Mouse (Mus musculus): ENCODE results near the gene Lyrm7.
"Not testable (repeated sequence)": the region's sequence is repeated elsewhere in the genome, so short reads cannot be mapped to it uniquely, and the experiment has no call there.

Gene Lyrm7

DNA sequence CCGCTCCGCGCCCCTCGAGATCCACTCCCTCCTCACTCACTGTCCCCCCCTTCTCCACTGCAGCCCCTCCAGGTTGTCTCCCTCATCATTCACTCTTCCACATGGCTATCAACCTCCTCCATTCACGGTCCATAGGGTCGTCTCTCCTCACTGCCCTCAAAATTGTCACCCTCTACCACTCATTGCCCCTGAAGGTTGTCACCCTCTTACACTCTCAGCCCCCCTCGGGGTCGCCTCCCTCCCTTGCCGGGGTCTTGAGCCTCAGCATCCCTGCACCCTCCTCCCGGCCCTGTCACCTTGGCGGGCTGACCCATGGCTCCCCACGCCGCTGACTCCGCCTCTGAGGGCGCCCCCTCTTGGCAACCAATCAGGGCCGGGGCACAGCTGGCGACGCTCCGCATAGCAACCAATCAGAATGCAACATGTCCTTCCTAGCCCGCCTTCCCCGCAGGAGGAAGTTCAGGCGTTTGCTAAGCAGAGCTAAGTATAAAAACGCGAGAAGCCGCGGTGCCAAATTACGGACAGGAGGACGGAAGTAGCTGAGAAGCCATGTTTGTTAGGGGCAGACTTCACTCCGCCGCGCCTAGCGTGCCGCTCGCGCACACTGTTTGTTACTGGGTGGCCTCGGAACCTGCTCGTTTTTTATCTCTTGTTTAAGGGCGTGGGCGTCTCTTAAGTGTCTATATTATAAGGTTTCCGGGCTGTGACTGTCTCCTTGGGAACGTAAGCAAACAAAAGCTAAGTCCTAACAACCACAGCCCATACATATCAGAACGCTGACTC is at the start of gene Lyrm7:
Gene Lyrm7, minus strand, starts transcription at position 661 of the 783 bp plus-strand sequence.
- DNase-seq (ENCODE audit: low spot score), result peak; percentile 99

DNA sequence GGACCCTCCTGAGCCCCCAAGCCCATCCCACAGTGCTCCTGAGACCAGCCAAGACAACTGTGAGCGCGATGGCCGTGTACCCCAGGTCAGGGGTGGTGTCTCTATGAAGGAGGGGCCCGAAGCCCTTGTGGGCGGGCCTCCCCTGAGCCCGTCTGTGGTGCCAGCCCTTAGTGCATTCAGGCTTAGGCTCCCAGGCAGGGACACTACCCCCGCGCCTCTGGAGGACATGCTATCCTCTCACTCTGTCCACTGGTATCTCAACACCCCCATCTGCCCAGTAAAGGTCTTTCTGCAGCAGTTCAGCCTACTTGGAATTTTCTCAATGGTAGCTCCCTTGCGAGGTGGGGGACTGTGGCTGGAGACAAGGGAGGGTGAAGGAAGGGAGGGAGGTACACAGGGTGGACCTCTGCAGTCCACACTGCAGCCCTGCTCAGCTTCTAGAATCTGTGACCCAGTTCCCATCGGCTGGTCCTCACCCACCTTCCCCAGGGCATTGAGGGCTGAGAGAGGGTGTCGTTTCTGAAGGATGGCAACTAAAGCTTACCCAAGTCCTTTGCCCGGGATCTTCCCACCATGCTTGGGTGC is 49.5 kb upstream of the Lyrm7 start:
- DNase-seq (ENCODE audit: low spot score), result no peak

DNA sequence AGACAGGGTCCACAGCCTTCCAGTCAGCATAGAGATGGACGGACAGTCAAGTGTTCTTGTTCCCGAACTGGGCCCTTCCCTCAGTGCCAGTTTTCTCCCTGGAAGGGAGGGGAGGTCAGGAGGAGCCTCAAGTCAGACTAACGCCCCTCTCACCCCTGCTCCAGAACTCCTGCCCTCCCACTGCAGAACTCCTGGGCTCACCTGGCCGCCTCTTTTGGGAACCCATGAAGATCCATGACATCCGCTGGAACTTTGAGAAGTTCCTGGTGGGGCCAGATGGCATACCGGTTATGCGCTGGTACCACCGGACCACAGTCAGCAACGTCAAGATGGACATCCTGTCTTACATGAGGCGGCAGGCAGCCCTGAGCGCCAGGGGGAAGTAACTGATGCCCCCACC is 48.6 kb upstream of the Lyrm7 start:
- no peak for DNase-seq (ENCODE audit: low spot score)

DNA sequence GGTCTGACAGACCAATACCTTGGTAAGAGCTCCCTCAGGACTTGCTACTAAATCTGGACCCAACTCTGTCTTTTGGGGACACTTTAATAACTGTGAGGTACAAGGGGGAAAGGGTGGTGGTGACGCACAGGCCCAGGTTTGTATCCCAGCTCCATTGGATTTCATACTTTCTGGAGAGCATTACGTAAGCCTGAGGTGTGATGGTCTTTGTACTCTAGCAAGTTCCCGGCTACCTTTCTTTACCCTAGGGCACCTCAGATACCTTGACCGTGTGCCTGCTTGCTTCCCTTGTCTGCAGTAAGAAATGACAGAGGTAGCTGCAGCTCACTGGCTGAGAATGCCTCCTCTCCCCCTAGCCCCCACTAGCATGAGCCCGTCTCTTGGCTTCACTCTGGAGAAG is 46.5 kb upstream of the Lyrm7 start:
- DNase-seq (ENCODE audit: low spot score), result no peak

DNA sequence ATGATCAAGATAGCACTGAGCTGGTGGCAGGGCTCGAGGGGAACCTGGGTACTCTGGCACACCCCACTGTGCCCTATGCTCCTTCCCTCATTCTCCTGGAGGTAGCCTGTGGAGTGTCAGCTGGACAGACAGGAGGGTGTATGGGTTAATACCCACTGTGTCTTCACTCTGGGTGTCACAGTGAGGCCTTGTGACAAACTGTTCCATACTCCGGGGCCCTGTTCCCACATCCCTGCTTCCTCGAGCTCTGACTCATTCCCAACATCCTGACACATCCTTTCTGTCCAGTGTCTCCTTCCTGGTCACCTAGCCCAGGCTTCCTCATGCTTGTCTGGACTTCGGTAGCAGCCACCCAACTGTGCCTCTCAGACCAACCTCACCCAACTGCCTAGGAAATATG is 45.8 kb upstream of the Lyrm7 start:
- no peak for DNase-seq (ENCODE audit: low spot score)

DNA sequence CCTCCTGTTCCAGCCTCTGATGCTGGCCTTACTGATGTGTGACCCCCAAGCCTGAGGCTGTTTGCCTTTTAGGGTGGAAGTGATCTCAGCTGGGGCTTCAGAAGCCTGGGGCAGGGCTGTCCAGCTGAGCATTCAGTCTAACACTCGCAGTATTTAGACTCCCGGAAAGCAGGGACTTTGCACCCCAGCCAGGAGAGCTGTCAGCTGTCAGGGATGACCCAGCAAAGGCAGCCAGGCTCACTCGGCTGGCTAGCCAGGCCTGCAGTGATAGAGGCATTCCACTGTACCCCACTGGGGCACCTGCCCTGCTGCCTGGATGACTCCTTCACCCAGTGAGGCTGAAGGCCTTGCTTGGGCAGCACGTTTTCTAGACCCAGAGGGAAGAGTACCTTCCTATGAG is 45.2 kb upstream of the Lyrm7 start:
- no peak for DNase-seq (ENCODE audit: low spot score)

DNA sequence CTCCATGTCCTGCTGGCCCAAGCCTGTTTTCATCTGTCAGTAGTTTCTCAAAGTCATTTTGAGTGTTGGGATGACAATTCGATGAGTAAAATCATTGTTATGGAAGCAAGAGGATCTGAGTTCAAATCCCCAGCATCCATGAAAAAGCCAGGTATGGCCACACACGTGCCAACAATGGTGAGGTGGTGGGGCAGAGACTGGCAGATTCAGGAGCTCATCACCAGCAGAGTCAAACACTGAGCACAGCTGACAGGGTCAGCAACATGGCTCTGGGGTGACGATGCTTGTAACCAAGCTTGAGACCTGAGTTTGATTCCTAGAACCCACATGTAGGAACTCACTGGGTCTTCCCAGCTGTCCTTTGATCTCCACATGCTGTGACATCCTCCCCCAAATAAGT is 44.4 kb upstream of the Lyrm7 start:
- no peak for DNase-seq (ENCODE audit: low spot score)

DNA sequence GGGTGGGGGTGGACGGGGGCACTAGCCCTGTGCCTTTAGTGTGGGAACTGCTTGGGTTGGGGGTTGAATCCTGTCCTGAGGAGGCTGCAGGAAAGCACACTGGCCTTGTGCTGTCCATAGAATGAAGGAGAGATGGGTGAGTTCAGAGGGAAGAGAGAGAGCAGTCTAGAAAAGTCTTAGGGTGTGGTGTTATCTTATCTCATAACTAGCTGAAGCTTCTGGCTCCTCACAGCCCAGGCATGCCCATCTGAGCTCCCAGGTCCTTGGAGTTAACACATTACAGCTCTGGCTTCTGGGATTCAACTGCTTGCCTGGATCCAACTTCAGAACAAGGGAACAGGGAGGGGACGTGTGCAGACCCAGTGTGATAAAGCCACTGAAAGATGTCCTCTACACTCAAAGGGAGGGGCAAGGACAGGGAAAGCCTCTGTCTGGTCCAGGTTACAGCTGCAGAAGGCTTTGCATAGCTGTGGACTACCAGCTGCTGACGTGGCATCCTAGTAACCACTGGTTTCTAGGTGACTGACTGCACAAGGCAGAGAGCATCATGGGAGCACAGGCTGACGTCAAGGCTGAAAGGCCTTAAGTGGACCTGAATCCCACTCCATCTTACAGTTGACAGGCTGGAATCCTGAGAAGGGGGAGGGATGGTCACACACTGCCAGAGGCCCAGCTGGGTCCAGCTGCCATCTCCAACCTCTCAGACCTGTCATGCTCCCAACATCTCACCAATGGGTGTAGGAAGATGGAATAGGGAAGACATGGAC is 43.4 kb upstream of the Lyrm7 start:
- DNase-seq (ENCODE audit: low spot score), result no peak

DNA sequence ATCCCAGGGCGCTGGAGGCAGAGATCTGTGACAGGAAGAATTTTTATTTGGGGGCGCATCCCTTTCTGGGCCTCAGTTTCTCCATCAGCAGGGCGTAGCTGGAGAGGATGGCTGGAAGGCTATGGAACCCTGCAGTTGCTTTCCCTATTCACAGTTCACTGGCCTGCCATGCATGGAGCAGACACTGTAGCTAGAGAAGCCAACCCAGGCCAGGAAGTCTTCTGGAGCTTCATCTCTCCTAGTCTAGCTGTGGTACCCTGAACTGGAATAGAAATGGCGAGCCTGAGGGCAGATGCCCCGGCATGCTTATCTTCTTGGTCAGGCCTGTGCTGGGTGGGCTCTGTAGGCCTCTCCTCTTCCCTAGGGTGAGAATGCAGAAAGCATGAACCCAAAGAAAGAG is 42.6 kb upstream of the Lyrm7 start:
- no peak for DNase-seq (ENCODE audit: low spot score)

DNA sequence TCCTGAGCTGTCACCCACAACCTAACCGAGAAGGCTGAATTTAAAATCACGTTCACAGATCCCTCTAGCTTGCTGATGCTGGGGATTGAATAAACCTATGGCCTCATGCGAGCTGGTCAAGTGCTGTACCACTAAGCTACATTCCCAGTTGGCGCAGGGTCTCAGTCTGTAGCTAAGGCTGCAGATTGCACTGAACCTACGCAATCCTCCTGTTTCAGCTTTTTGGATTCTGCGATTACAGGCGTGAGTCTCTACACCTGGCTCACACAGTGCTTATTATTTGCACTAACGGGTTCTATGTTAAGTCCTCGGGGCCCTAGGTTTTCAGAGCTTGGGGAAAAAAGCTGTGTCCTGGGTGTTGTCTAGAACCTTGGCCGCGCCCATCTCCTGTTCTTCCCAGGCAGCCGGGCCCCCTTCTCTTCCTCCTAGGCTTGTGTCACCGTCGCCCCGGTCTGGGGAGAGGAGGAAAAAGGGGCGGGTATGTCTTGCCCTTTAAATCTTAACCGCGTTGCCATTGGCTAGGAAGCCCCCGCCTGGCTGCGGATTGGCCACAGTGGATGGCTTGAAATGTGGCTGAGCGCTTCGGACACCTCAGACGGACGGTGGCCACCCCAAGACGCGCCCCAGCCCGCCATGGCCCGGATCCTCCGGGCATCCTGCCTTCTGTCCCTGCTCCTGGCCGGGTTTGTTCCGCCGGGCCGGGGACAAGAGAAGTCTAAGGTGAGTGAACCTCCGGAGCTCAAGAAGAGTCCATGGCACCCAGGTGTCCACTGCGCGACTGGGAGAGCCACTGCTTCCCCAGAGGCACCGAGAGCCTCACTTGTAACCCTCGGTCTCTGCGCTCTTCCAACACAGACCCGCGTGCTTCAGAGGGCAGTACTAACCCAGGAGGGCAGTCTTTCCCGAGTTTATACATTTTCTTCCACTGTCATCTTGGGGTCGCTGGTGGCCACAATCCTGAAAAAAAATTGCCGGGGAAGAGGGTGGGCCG is 41.9 kb upstream of the Lyrm7 start, which contains the start of gene Gpx3:
Gene Gpx3, plus strand, starts transcription at position 121 of the 991 bp plus-strand sequence.
- no peak for DNase-seq (ENCODE audit: low spot score)

DNA sequence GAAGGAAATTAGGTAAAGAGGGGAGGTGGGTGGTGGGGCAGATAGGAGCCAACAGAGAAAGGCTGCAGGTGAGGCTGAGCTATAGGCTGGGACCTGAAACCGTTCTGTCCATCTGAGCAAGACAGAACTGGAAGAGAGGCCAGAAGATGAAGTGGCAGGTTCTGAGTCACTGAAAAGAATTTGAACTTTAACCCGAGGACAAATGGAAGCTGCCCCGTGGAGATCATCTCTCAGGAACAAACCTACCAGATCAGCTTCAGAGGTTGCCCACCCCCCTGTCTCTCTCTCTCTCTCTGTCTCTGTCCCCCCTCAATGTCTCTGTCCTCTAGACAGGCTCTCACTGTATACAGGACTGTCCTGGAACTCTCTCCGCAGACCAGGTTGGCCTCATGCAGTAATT is 38.9 kb upstream of the Lyrm7 start:
- no peak for DNase-seq (ENCODE audit: low spot score)

DNA sequence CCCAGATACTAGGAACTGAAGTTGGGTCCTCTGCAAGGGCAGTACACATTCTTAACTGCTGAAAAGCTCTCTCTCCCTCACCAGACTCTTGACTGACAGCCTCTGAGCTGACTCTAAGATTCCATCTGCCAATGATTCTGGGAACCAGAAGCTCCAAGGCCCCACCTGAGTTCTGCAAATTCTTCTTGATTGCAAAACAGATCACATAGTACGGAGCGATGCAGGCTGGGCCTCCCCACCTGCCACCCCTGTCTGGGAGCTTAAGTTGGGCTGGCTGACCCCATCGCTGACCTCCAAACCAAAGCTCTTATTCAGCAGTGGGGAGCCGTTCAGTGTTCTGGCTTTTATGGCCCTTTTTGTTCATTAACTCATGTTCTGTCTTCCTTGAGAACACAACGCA is 36.8 kb upstream of the Lyrm7 start:
- no peak for DNase-seq (ENCODE audit: low spot score)

DNA sequence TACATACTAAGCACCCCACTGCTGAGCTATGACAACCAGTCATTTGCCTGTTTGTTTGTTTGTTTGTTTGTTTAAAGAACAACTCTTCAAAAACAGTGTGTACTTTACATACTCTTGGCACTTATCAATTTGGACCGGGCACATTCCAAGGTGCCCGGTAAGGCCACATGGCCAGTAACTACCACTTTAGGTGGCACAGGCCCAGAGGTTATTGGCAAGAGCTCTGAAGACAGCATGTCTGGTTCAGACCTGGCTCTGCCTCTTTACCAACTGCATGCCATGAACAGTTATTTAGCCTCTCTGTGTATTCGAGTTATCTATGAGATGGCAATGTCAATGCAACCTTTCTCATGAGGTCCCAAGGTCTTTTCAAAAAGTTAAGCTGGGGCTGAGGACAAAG is 35.9 kb upstream of the Lyrm7 start:
- not testable (repeated sequence) for DNase-seq (ENCODE audit: low spot score)

DNA sequence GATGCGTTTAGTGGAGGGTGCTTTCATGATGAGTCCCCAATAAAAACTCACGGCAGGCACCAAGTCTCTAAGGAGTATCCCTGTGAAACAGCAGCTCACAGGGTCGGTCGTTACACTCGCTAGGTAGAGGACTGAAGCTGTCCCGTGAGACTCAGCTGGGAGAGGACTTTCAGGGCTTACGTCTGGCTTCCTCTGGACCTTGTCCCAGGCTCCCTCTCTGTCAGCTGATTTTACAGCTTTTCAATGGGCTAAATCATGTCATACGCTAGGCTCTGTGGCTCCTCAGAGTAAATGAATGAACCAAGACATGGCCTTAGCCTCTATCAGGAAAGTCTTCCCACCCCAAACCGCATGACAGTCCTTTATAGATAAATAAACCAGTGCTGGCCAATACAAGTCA is 33.9 kb upstream of the Lyrm7 start:
- no peak for DNase-seq (ENCODE audit: low spot score)

DNA sequence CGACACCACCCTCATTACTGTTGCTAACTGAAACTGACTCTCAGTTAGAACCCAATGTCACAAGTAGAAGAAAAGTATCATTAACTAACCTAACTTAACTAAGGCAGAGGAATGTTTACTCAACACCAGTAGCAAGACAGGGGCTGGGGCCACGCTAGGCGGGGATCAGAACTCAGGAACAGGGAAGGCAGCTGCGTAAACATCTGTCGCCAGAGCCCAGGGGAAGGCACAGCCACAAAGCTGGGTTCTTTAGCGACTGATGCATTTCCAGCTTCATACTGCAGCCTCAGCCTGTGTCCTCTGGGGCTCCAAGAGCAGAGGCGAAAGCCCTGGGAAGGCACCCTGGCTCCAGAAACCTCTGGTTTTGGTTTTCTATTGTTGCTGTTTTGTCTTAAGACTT is 31.4 kb upstream of the Lyrm7 start:
- DNase-seq (ENCODE audit: low spot score), result no peak

DNA sequence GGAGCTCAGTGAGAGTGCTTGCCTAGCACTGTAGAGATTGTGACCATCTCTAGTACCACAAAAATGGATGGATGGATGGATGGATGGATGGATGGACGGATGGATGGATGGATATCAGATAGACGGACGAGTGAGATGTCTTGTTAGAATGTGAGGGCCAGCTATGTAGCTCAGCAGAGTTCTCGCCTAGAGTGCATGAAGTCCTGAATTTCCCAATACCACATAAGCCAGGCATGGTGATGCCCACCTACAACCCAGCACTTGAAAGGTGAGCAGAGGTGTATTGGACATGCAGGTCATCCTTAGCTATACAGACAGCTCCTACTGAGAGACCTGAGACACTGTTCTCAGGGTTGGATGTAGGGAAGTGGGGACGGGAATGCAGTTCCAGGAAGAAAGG is 30.6 kb upstream of the Lyrm7 start:
- no peak for DNase-seq (ENCODE audit: low spot score)

DNA sequence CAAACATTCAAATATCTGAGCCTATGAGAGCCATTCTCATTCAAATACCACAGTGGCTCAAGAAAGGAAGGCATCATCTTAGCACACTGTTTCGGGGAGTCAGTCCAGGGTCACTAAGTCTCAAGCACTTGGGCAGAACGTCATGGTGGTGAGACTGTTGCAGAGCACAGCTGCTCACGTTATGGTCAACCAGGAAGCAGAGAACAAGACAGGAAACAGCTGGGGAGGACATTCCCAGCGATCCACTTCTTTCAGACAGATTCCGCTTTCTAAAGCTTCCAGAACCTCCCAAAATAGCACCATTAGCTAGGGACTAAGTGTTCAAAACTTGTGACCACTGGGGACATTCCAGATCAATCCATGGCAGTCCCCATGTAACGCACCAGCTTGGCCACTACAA is 27.2 kb upstream of the Lyrm7 start:
- DNase-seq (ENCODE audit: low spot score), result no peak

DNA sequence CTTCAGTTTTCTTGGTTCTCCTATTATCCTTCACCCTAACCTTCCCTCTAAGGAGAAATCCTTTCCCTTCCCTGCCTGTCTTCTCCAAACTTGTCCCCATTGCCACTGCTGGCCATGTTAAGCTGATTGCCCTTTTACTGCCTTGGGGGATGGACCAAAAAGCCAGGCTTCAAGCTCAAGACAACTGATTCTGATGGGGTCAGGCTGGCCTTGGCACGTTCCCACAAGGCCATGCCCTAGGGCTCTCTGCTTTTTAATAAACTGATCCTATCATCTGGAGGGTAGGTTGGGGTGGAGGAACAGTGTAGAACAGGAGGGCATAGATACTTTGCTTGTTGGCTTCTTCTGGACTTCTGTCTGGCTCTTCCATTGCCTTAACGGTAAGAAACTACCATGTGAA is 24.7 kb upstream of the Lyrm7 start:
- DNase-seq (ENCODE audit: low spot score), result no peak

DNA sequence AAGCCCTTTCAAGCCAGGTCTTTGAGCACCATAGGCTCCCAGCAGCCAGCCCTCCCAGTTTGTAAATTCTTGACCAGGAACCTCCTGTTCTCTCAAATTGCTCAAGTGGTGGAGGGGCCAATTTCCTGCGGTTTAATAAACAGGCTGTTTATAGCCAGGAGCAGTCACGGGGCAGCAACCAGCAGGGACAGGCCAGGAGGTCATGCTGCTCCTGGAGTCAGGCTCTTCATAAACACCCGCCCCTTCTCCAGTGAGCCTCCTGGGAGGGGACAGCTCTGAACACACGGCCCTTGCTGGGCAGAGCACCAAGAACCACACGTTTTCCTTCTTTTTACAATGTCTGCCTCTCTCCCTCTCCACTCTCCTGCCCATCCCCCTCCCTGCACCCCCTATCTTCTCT is 24.2 kb upstream of the Lyrm7 start:
- DNase-seq (ENCODE audit: low spot score), result peak; percentile 95

DNA sequence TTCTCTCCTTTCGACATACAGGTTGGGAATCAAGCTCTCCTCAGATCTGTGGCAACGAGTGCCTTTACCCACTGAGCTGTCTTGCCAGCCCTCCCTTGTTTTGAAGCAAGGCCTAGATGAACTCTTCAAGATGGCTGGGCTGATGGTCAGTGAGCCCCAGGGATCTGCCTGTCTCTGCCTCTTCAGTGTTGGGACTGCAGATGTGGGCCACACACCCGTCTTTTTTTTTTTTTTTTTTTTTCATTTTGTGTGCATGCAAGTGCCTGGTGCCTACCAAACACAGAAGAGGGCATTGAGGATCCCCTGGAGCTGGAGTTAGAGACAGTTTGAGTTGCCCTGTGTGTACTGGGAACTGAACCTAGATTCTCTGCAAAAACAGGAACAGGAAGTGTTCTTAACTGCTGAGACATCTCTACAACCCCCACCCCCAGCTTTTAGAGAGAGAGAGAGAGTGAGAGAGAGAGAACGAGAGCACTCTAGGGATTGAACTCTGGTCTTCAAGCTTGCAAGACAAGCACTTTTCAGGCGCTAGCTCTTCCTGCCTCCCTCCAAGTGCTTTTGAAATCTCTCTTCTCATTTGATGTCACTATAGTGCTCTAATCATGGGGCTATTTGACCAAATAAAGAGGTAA is 23.6 kb upstream of the Lyrm7 start:
- no peak for DNase-seq (ENCODE audit: low spot score)

DNA sequence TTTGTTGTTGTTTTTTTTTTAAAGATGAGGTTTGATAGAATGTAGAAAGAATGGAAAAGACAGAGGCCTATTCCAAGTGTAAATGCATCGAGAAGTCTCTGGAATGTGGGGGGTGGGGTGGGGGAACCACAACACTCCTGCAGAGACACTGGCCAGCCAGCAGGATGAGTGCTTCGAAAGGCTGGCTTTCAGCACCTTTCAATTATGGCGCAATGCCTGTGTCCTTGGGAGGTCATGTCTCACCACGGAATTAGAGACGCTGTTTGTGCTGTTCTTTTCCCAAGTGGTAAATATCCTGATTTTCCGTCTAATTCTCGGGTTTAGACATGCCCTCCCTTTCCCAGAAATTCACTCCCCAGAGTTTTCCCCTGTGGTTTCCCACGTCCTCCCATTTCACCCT is 22.0 kb upstream of the Lyrm7 start:
- DNase-seq (ENCODE audit: low spot score), result peak; percentile 76
